Mouse (Mus musculus): ENCODE measurements around the gene Snrpb.

DNA sequence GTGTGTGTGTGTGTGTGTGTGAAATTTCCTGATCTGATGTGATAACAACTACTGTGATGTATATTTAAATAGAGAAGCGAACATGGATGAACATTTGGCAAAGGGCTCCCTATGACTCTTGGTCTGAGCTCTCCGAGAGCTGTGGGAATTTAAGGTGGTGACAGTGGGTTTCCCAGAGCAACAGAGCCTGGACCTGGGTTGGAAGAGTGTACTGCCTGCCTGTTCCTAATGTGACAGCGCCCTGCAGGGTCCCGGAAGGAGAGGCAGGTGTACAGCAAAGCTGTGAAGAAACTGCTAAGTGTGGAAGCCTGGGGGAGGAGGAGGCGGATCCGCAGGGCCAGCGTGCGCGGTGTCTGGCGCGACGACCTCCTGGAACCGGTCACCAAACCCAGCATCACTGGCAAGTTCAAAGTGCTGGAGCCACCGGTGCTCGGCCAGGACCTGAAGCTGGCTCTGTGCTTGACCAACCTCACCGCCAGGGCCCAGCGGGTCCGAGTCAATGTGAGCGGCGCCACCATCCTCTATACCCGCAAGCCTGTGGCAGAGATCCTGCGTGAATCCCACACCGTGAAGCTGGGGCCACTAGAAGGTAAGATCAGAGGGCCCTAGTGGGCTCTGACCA lies 34.4 kb downstream of the Snrpb start:
- TF ChIP-seq CTCF (IDR thresholded peaks at IDR 0.05; ENCODE audit: low read depth) (no peak), EP300 (IDR thresholded peaks at IDR 0.05; ENCODE audit: low read depth) (no peak)
